Mouse (Mus musculus) kidney, adult 8-10 months (tissue): Measurements from ENCODE around the gene Zfyve21.

Experiments used
- DNase-seq, 2 experiments: peaks; one replicate each; pipeline ENCODE4 v3.0.0; 2022

Zfyve21 gene

GRCm38 (mm10) chr12:111813766-111814617 lies at the start of gene Zfyve21, which contains the start of gene Xrcc3:
Zfyve21 (plus strand) TSS chr12:111814170.
Xrcc3 (minus strand) TSS chr12:111813873.
- DNase-seq, result peak; percentile 98 to 99

GRCm38 (mm10) chr12:111766313-111767236 lies 47.4 kb upstream of the Zfyve21 start:
- DNase-seq, result no peak

- no peak for DNase-seq
Observed at GRCm38 (mm10) chr12:111768322-111768928, 45.5 kb upstream of the Zfyve21 start.

- DNase-seq, result peak in 1 of 2 experiments; percentile 51
Observed at GRCm38 (mm10) chr12:111769306-111769705, 44.7 kb upstream of the Zfyve21 start.

GRCm38 (mm10) chr12:111769816-111770577 lies 44.0 kb upstream of the Zfyve21 start:
- no peak for DNase-seq

- DNase-seq, result peak in 1 of 2 experiments; percentile 62
Observed at GRCm38 (mm10) chr12:111770651-111771050, 43.3 kb upstream of the Zfyve21 start.

GRCm38 (mm10) chr12:111774156-111774555 lies 39.8 kb upstream of the Zfyve21 start:
- DNase-seq, result no peak

GRCm38 (mm10) chr12:111774845-111775244 lies 39.1 kb upstream of the Zfyve21 start:
- no peak for DNase-seq

- no peak for DNase-seq
Observed at GRCm38 (mm10) chr12:111777919-111778318, 36.1 kb upstream of the Zfyve21 start.

GRCm38 (mm10) chr12:111779544-111779943 lies 34.4 kb upstream of the Zfyve21 start:
- DNase-seq, result no peak

- DNase-seq, result no peak
Observed at GRCm38 (mm10) chr12:111785174-111785573, 28.8 kb upstream of the Zfyve21 start.

- no peak for DNase-seq
Observed at GRCm38 (mm10) chr12:111787015-111787414, 27.0 kb upstream of the Zfyve21 start.

- DNase-seq, result peak; percentile 71 to 79
Observed at GRCm38 (mm10) chr12:111790090-111790489, 23.9 kb upstream of the Zfyve21 start.

GRCm38 (mm10) chr12:111790631-111791030 lies 23.3 kb upstream of the Zfyve21 start:
- no peak for DNase-seq

- no peak for DNase-seq
Observed at GRCm38 (mm10) chr12:111791474-111792104, 22.4 kb upstream of the Zfyve21 start.

- peak; percentile 83 for DNase-seq
Observed at GRCm38 (mm10) chr12:111794102-111794501, 19.9 kb upstream of the Zfyve21 start.

GRCm38 (mm10) chr12:111794526-111795179 lies 19.3 kb upstream of the Zfyve21 start:
- DNase-seq, result no peak

- peak; percentile 59 to 70 for DNase-seq
Observed at GRCm38 (mm10) chr12:111795180-111795895, 18.6 kb upstream of the Zfyve21 start.

GRCm38 (mm10) chr12:111797251-111797650 lies 16.7 kb upstream of the Zfyve21 start:
- no peak for DNase-seq

- DNase-seq, result no peak
Observed at GRCm38 (mm10) chr12:111798493-111798892, 15.5 kb upstream of the Zfyve21 start.
